Mouse (Mus musculus) midbrain, embryonic 12.5 days (tissue): ENCODE measurements around the gene Hcfc1r1. TPM values are rescaled to one million over a fixed set of nuclear protein-coding genes. Genes with fewer than 3 reads are reported as not detected.

Experiments
- ATAC-seq: fragments of 200-750 bp; cut with Nextera tagmentation; 2 replicates; pipeline ENCODE4 v1.8.0; 2017; ENCODE audit warnings: low read depth, moderate TSS enrichment, moderate library complexity; ENCODE audit not compliant: low FRiP score
- H3K27ac ChIP-seq: fragments of 300-500 bp; sonication (generic); replicated peaks from 2 replicates; pipeline ENCODE4 v1.5.1; 2016; ENCODE audit warnings: mild to moderate bottlenecking
- H3K27me3 ChIP-seq: fragments of 300-500 bp; sonication (generic); 2 replicates; pipeline ENCODE4 v1.6.1; 2016; ENCODE audit warnings: mild to moderate bottlenecking
- H3K36me3 ChIP-seq: fragments of 300-500 bp; sonication (generic); 2 replicates; pipeline ENCODE4 v1.6.1; 2016
- H3K4me1 ChIP-seq: fragments of 300-500 bp; sonication (generic); 2 replicates; pipeline ENCODE4 v1.6.1; 2016
- H3K4me2 ChIP-seq: fragments of 300-500 bp; sonication (generic); replicated peaks from 2 replicates; pipeline ENCODE4 v1.6.1; 2016; ENCODE audit warnings: mild to moderate bottlenecking, moderate library complexity
- H3K4me3 ChIP-seq: fragments of 300-500 bp; sonication (generic); 2 replicates; pipeline ENCODE4 v1.5.1; 2016; ENCODE audit warnings: mild to moderate bottlenecking
- H3K9ac ChIP-seq: fragments of 300-500 bp; sonication (generic); replicated peaks from 2 replicates; pipeline ENCODE4 v1.6.1; 2016; ENCODE audit warnings: mild to moderate bottlenecking, moderate library complexity
- H3K9me3 ChIP-seq: fragments of 300-500 bp; sonication (generic); 2 replicates; pipeline ENCODE4 v1.6.1; 2016; ENCODE audit warnings: mild to moderate bottlenecking
- WGBS: fragments of 180-500 bp; shearing (Covaris S2); methylation state at CpG from one replicate; pipeline ENCODE4 v1.1.7; 2016; 5-methylcytosine and 5-hydroxymethylcytosine counted together
- polyA plus RNA-seq: library from polyadenylated mRNA; unstranded; fragments of >200 nt; fragmentation: Nextera tagmentation; extraction: Ambion mirVana; gene quantifications from 2 replicates; pipeline ENCODE4 v1.2.1, GENCODE M21; 2016

Gene Hcfc1r1
- polyA plus RNA-seq, 1 experiment from 2014 or later, result 52.2 TPM

- Histone ChIP-seq H3K4me1 (0 out of 2 replicates have a peak, but pooled peaks cover 4% of the 10 kb centered on the region), H3K27ac (0 out of 2 replicates have a peak overlapping the region, but pooled peaks have one; percentile 35), H3K9me3 (no peaks in the 10 kb centered on the region), H3K9ac (peak overlapping the region; percentile 64), H3K27me3 (peaks cover 59% of the 10 kb centered on the region), H3K4me2 (peak overlapping the region; percentile 99), H3K4me3 (peak overlapping the region; percentile 75), H3K36me3 (no peaks in the 10 kb centered on the region)
- under 1% methylated on average over 82 of the region's 101 CpGs for WGBS
- ATAC-seq, result peak; percentile 78
Measured at GRCm38 (mm10) chr17:23699131-23700077, 26.0 kb downstream of the Hcfc1r1 start.

GRCm38 (mm10) chr17:23700079-23700478, 26.7 kb downstream of the Hcfc1r1 start:
- no peaks in the 10 kb centered on the region for H3K36me3 ChIP-seq
- no peaks in the 10 kb centered on the region for H3K9me3 ChIP-seq
- H3K27ac ChIP-seq, result 0 out of 2 replicates have a peak overlapping the region, but pooled peaks have one; percentile 35
- ATAC-seq, result peak; percentile 99
- under 1% methylated on average over 14 of the region's 28 CpGs for WGBS
- H3K4me3 ChIP-seq, result peak overlapping the region; percentile 75
- H3K4me1 ChIP-seq, result 0 out of 2 replicates have a peak, but pooled peaks cover 4% of the 10 kb centered on the region
- peak overlapping the region; percentile 99 for H3K4me2 ChIP-seq
- H3K27me3 ChIP-seq, result peaks cover 61% of the 10 kb centered on the region
- peak overlapping the region; percentile 64 for H3K9ac ChIP-seq

- Histone ChIP-seq H3K27me3 (peaks cover 54% of the 10 kb centered on the region), H3K36me3 (no peaks in the 10 kb centered on the region), H3K9ac (no peak overlapping the region), H3K4me1 (0 out of 2 replicates have a peak, but pooled peaks cover 4% of the 10 kb centered on the region), H3K4me2 (no peak overlapping the region), H3K4me3 (no peak overlapping the region), H3K9me3 (no peaks in the 10 kb centered on the region), H3K27ac (no peak overlapping the region)
- WGBS, result 83% methylated on average over 9 of the region's 9 CpGs
- no peak for ATAC-seq
Measured at GRCm38 (mm10) chr17:23703301-23703700, 29.9 kb downstream of the Hcfc1r1 start.

- Histone ChIP-seq H3K4me2 (no peak overlapping the region), H3K9me3 (no peaks in the 10 kb centered on the region), H3K27ac (no peak overlapping the region), H3K27me3 (peaks cover 43% of the 10 kb centered on the region), H3K4me1 (no peaks in the 10 kb centered on the region), H3K9ac (no peak overlapping the region), H3K36me3 (no peaks in the 10 kb centered on the region), H3K4me3 (no peak overlapping the region)
- WGBS, result 65% methylated on average over 7 of the region's 7 CpGs
- no peak for ATAC-seq
Measured at GRCm38 (mm10) chr17:23704741-23705140, 31.3 kb downstream of the Hcfc1r1 start.

- WGBS, result 85% methylated on average over 7 of the region's 7 CpGs
- H3K9me3 ChIP-seq, result no peaks in the 10 kb centered on the region
- H3K9ac ChIP-seq, result no peak overlapping the region
- peaks cover 37% of the 10 kb centered on the region for H3K27me3 ChIP-seq
- H3K27ac ChIP-seq, result no peak overlapping the region
- no peak overlapping the region for H3K4me2 ChIP-seq
- H3K4me3 ChIP-seq, result no peak overlapping the region
- peak; percentile 49 for ATAC-seq
- no peaks in the 10 kb centered on the region for H3K36me3 ChIP-seq
- H3K4me1 ChIP-seq, result no peaks in the 10 kb centered on the region
Measured at GRCm38 (mm10) chr17:23705525-23706104, 32.2 kb downstream of the Hcfc1r1 start.

GRCm38 (mm10) chr17:23706212-23706611, 32.8 kb downstream of the Hcfc1r1 start:
- WGBS, result 0% methylated on average over 3 of the region's 3 CpGs

GRCm38 (mm10) chr17:23717003-23717402, 43.6 kb downstream of the Hcfc1r1 start:
- no peak for ATAC-seq
- Histone ChIP-seq H3K27ac (no peak overlapping the region), H3K36me3 (no peaks in the 10 kb centered on the region), H3K27me3 (peaks cover 13% of the 10 kb centered on the region), H3K4me1 (no peaks in the 10 kb centered on the region), H3K4me2 (no peak overlapping the region), H3K9me3 (no peaks in the 10 kb centered on the region), H3K9ac (no peak overlapping the region), H3K4me3 (no peak overlapping the region)
- 63% methylated on average over 2 of the region's 2 CpGs for WGBS

More at GRCm38 (mm10) chr17:23706212-23706611, 32.8 kb downstream of the Hcfc1r1 start:
- H3K36me3 ChIP-seq, result no peaks in the 10 kb centered on the region
- H3K4me3 ChIP-seq, result no peak overlapping the region
- H3K4me1 ChIP-seq, result no peaks in the 10 kb centered on the region
- H3K4me2 ChIP-seq, result no peak overlapping the region
- H3K9ac ChIP-seq, result no peak overlapping the region
- H3K9me3 ChIP-seq, result no peaks in the 10 kb centered on the region
- no peak overlapping the region for H3K27ac ChIP-seq
- H3K27me3 ChIP-seq, result peaks cover 31% of the 10 kb centered on the region
- ATAC-seq, result peak; percentile 41; the same call in 1 of the 2 replicates

- ATAC-seq, result no peak
- no peak overlapping the region for H3K4me2 ChIP-seq
Measured at GRCm38 (mm10) chr17:23719455-23719854, 46.1 kb downstream of the Hcfc1r1 start.

GRCm38 (mm10) chr17:23721886-23722285, 48.5 kb downstream of the Hcfc1r1 start:
- H3K4me2 ChIP-seq, result no peak overlapping the region
- H3K36me3 ChIP-seq, result no peaks in the 10 kb centered on the region
- no peak overlapping the region for H3K4me3 ChIP-seq
- H3K27ac ChIP-seq, result no peak overlapping the region
- 89% methylated on average over 2 of the region's 2 CpGs for WGBS
- no peak overlapping the region for H3K9ac ChIP-seq
- H3K9me3 ChIP-seq, result no peaks in the 10 kb centered on the region
- ATAC-seq, result no peak
- peaks cover 10% of the 10 kb centered on the region for H3K27me3 ChIP-seq
- H3K4me1 ChIP-seq, result peaks cover 5% of the 10 kb centered on the region

More at GRCm38 (mm10) chr17:23719455-23719854, 46.1 kb downstream of the Hcfc1r1 start:
- H3K36me3 ChIP-seq, result no peaks in the 10 kb centered on the region
- no peak overlapping the region for H3K27ac ChIP-seq
- no peak overlapping the region for H3K4me3 ChIP-seq
- H3K9ac ChIP-seq, result no peak overlapping the region
- no peaks in the 10 kb centered on the region for H3K4me1 ChIP-seq
- WGBS, result 27% methylated on average over 1 of the region's 1 CpGs
- peaks cover 13% of the 10 kb centered on the region for H3K27me3 ChIP-seq
- no peaks in the 10 kb centered on the region for H3K9me3 ChIP-seq

GRCm38 (mm10) chr17:23722376-23723125, 49.2 kb downstream of the Hcfc1r1 start, which contains the start of gene 1520401A03Rik:
1520401A03Rik (minus strand) TSS chr17:23722783.
- Histone ChIP-seq H3K9ac (no peak within 1 kb of the TSS), H3K4me2 (no peak within 1 kb of the TSS), H3K4me1 (peaks cover 12% of the 10 kb centered on the region), H3K27ac (no peak within 1 kb of the TSS), H3K36me3 (no peaks in the 10 kb centered on the region), H3K27me3 (peaks cover 7% of the 10 kb centered on the region), H3K9me3 (no peaks in the 10 kb centered on the region), H3K4me3 (no peak within 1 kb of the TSS)
- 79% methylated on average over 7 of the region's 7 CpGs for WGBS
- no peak for ATAC-seq
